Mouse (Mus musculus): ENCODE measurements at regions not wholly inside any gene's neighbourhood (a gene's known extent, or its start where the extent isn't known, plus 50 kb on each side); places are given as distances from the start of the nearest gene placed in this dataset.
"Not testable (repeated sequence)": the region's sequence is repeated elsewhere in the genome, so short reads cannot be mapped to it uniquely, and the experiment has no call there.

DNA sequence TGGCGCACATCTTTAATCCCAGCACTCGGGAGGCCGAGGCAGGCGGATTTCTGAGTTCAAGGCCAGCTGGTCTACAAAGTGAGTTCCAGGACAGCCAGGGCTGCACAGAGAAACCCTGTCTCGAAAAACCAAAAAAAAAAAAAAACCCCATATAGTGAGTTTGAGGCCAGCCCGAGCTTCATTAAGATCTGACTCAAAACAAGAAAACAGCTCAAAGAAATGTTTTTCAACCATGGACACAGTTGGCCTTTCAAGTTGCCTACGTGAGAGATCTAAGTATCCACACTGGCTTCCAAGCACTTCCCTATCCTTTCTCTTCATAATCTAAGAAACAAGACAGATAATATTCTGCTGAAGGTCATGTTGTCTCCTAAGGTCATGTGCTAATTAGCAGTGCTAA lies 119.1 kb upstream of the Sox5 start:
- not testable (repeated sequence) for TF ChIP-seq ZKSCAN1 (IDR thresholded peaks at IDR 0.05; ENCODE audit: low read depth, low read length); POLR2A (IDR thresholded peaks at IDR 0.05; ENCODE audit: control insufficient read depth in 1 of 2, insufficient read depth in 1 of 2, low read depth in 1 of 2, low read length in 2 of 2, poor library complexity in 1 of 2); CTCF (IDR thresholded peaks at IDR 0.05 in 2 of 3, conservative IDR thresholded peaks at IDR 0.05 in 1 of 3; ENCODE audit: control insufficient read depth in 1 of 3, insufficient read depth in 1 of 3, low read depth in 2 of 3, low read length in 3 of 3, poor library complexity in 1 of 3, severe bottlenecking in 1 of 3); GATA1 (IDR thresholded peaks at IDR 0.05; ENCODE audit: low read depth, low read length); MYB (IDR thresholded peaks at IDR 0.05; ENCODE audit: low read depth, low read length); E2F4 (IDR thresholded peaks at IDR 0.05; ENCODE audit: borderline replicate concordance, low read depth, low read length); USF1 (IDR thresholded peaks at IDR 0.05; ENCODE audit: low read depth, low read length); EP300 (IDR thresholded peaks at IDR 0.05; ENCODE audit: low read depth in 1 of 2, low read length in 2 of 2); JUND (IDR thresholded peaks at IDR 0.05; ENCODE audit: low read depth, low read length); USF2 (IDR thresholded peaks at IDR 0.05; ENCODE audit: borderline replicate concordance in 1 of 2, insufficient read depth in 1 of 2, low read depth in 1 of 2, low read length in 2 of 2)
